Mouse (Mus musculus) testis, adult 2 months (tissue): ENCODE data around the gene Dusp10. TPM values are rescaled to one million over a fixed set of nuclear protein-coding genes. Genes with fewer than 3 reads are reported as not detected.

ENCODE experiments used
- H3K27ac ChIP-seq: fragments of 200-500 bp; 2 replicates; pipeline ENCODE4 v1.5.1; 2012; ENCODE audit warnings: low read depth, low read length; ENCODE audit not compliant: control insufficient read depth, insufficient read depth
- H3K27me3 ChIP-seq: fragments of 200-500 bp; 2 replicates; pipeline ENCODE4 v1.6.1; 2012; ENCODE audit warnings: mild to moderate bottlenecking, low read length, moderate library complexity; ENCODE audit not compliant: control insufficient read depth, insufficient read depth
- H3K36me3 ChIP-seq: fragments of 200-500 bp; 2 replicates; pipeline ENCODE4 v1.6.1; 2012; ENCODE audit warnings: mild to moderate bottlenecking, low read length; ENCODE audit not compliant: control insufficient read depth, insufficient read depth
- H3K4me1 ChIP-seq: fragments of 200-500 bp; 2 replicates; pipeline ENCODE4 v1.6.1; 2012; ENCODE audit warnings: low read length; ENCODE audit not compliant: control insufficient read depth, insufficient read depth
- H3K4me3 ChIP-seq: fragments of 200-500 bp; 2 replicates; pipeline ENCODE4 v1.5.1; 2012; ENCODE audit warnings: low read depth, mild to moderate bottlenecking, low read length, moderate library complexity, mixed read lengths; ENCODE audit not compliant: control insufficient read depth
- CTCF ChIP-seq: fragments of 200-500 bp; IDR thresholded peaks from 2 replicates; pipeline ENCODE4 v1.5.1; 2012; ENCODE audit warnings: low read depth, mild to moderate bottlenecking, inconsistent platforms, low read length, moderate library complexity; ENCODE audit not compliant: control insufficient read depth, insufficient read depth, insufficient replicate concordance
- POLR2A ChIP-seq: fragments of 200-500 bp; IDR thresholded peaks from 2 replicates; pipeline ENCODE4 v1.6.1; 2012; ENCODE audit warnings: low read depth, mild to moderate bottlenecking, inconsistent platforms, low read length, moderate library complexity; ENCODE audit not compliant: control insufficient read depth
- polyA plus RNA-seq: library from polyadenylated mRNA; depleted of rRNA; stranded (reverse); fragments of >200 nt; gene quantifications from 2 replicates; pipeline ENCODE4 v1.2.3, GENCODE M21; 2012

Gene Dusp10
- polyA plus RNA-seq, 1 experiment = 42.7 TPM

GRCm38 (mm10) chr1:184058206-184058605 lies 45.1 kb downstream of the Dusp10 start:
- Histone ChIP-seq H3K27ac (no peak overlapping the region), H3K4me3 (no peak overlapping the region), H3K4me1 (no peaks in the 10 kb centered on the region), H3K27me3 (no peaks in the 10 kb centered on the region), H3K36me3 (no peaks in the 10 kb centered on the region)
- no peak for TF ChIP-seq CTCF
- no peak for TF ChIP-seq POLR2A

GRCm38 (mm10) chr1:184059814-184060213 lies 46.7 kb downstream of the Dusp10 start:
- H3K4me3 ChIP-seq = no peak overlapping the region
- no peak overlapping the region for H3K27ac ChIP-seq
- H3K4me1 ChIP-seq = no peaks in the 10 kb centered on the region
- no peaks in the 10 kb centered on the region for H3K36me3 ChIP-seq
- TF ChIP-seq POLR2A = no peak
- H3K27me3 ChIP-seq = no peaks in the 10 kb centered on the region

- TF ChIP-seq POLR2A (no peak), CTCF (no peak)
These were observed 47.3 kb downstream of the Dusp10 start for GRCm38 (mm10) chr1:184060381-184060780.

GRCm38 (mm10) chr1:184060828-184061734 lies 48.0 kb downstream of the Dusp10 start:
- H3K27ac ChIP-seq = no peak overlapping the region
- H3K4me1 ChIP-seq = no peaks in the 10 kb centered on the region
- H3K27me3 ChIP-seq = no peaks in the 10 kb centered on the region
- no peak overlapping the region for H3K4me3 ChIP-seq
- H3K36me3 ChIP-seq = no peaks in the 10 kb centered on the region
- TF ChIP-seq CTCF (no peak), POLR2A (no peak)

More at GRCm38 (mm10) chr1:184060381-184060780, 47.3 kb downstream of the Dusp10 start:
- Histone ChIP-seq H3K36me3 (no peaks in the 10 kb centered on the region), H3K27ac (no peak overlapping the region), H3K4me1 (no peaks in the 10 kb centered on the region), H3K4me3 (no peak overlapping the region), H3K27me3 (no peaks in the 10 kb centered on the region)

- no peak overlapping the region for H3K27ac ChIP-seq
- TF ChIP-seq CTCF = no peak
- no peak for TF ChIP-seq POLR2A
- no peak overlapping the region for H3K4me3 ChIP-seq
- no peaks in the 10 kb centered on the region for H3K36me3 ChIP-seq
- no peaks in the 10 kb centered on the region for H3K4me1 ChIP-seq
- H3K27me3 ChIP-seq = no peaks in the 10 kb centered on the region
These were observed 48.8 kb downstream of the Dusp10 start for GRCm38 (mm10) chr1:184061901-184062300.

GRCm38 (mm10) chr1:184064306-184064705 lies 51.2 kb downstream of the Dusp10 start:
- Histone ChIP-seq H3K27me3 (no peaks in the 10 kb centered on the region), H3K36me3 (no peaks in the 10 kb centered on the region), H3K4me3 (no peak overlapping the region), H3K4me1 (no peaks in the 10 kb centered on the region), H3K27ac (no peak overlapping the region)
- TF ChIP-seq POLR2A (no peak), CTCF (no peak)

- Histone ChIP-seq H3K27me3 (no peaks in the 10 kb centered on the region), H3K4me3 (no peak overlapping the region), H3K27ac (no peak overlapping the region), H3K36me3 (no peaks in the 10 kb centered on the region), H3K4me1 (no peaks in the 10 kb centered on the region)
- TF ChIP-seq POLR2A = no peak
- no peak for TF ChIP-seq CTCF
These were observed 52.7 kb downstream of the Dusp10 start for GRCm38 (mm10) chr1:184065589-184066361.
